8 mouse cellular contexts compared by ENCODE assay signal in genomic region chr12:84546028-84546427, GRCm38 (mm10). TPM values are rescaled to one million over a fixed set of nuclear protein-coding genes. Genes with fewer than 3 reads are reported as not detected.
A peak's percentile ranks its signal among the peaks of the same experiment; 100 is the strongest.
DNase-seq lines count a peak whose midpoint lies in the region; ATAC-seq and TF ChIP-seq lines count a peak whose summit lies in the region.

No protein-coding gene starts in this region.

- intact Hi-C loops in heart, postnatal 36 days (cut with DNase I), result loop anchor here (5.0 kb wide), 2 partner anchors 41 to 79 kb away; no protein-coding TSS in a partner anchor

- in situ Hi-C loops in ES-E14 (cut with MboI; ENCODE audit: low sequenced_read_pairs in 2 of 2, unreplicated experiment in 2 of 2), result no loop called here

- no peak overlapping the region for H3K9ac ChIP-seq in ES-E14 (ENCODE audit: insufficient read depth, low read depth, low read length, poor library complexity, severe bottlenecking)
- H3K9ac ChIP-seq in lung, postnatal 0 days (replicated peaks; ENCODE audit: low read depth), result no peak overlapping the region

- peaks cover 4 to 5% of the 10 kb centered on the region in 2 experiments; a peak in 2 of 4 replicates for H3K4me1 ChIP-seq in ES-E14 (ENCODE audit: control insufficient read depth in 2 of 2, insufficient read depth in 2 of 2, low read length in 2 of 2, poor library complexity in 1 of 2)
- no peaks in the 10 kb centered on the region for H3K4me1 ChIP-seq in lung, postnatal 0 days (ENCODE audit: insufficient read depth, low read depth, low read length)

- H3K9me3 ChIP-seq in ES-E14 (ENCODE audit: control insufficient read depth, insufficient read depth, low read depth, low read length), result no peaks in the 10 kb centered on the region
- H3K9me3 ChIP-seq in lung, postnatal 0 days (ENCODE audit: low read length), result no peaks in the 10 kb centered on the region

- TF ChIP-seq CTCF in lung, postnatal 0 days (IDR thresholded peaks at IDR 0.05), result peak; percentile 96

- H3K4me2 ChIP-seq in lung, postnatal 0 days (replicated peaks; ENCODE audit: low read depth, low read length), result no peak overlapping the region

- peak; percentile 86 for ATAC-seq in erythroid progenitor cell, adult 5-6 weeks (replicated peaks; ENCODE audit: low FRiP score, poor library complexity, severe bottlenecking)
- ATAC-seq in lung, postnatal 0 days, result peak; percentile 68

- TF ChIP-seq EP300 in lung, postnatal 0 days (IDR thresholded peaks at IDR 0.05), result no peak

- H3K27ac ChIP-seq in ES-E14 (ENCODE audit: insufficient read depth, low read depth, low read length, poor library complexity, severe bottlenecking), result no peak overlapping the region
- no peak overlapping the region for H3K27ac ChIP-seq in lung, postnatal 0 days (ENCODE audit: low read length)

- no peaks in the 10 kb centered on the region for H3K36me3 ChIP-seq in ES-E14 (ENCODE audit: control insufficient read depth, insufficient read depth, low read length, poor library complexity, severe bottlenecking)
- H3K36me3 ChIP-seq in lung, postnatal 0 days (ENCODE audit: insufficient read depth, low read length), result no peaks in the 10 kb centered on the region

- H3K27me3 ChIP-seq in lung, postnatal 0 days (replicated peaks; ENCODE audit: insufficient read depth, low read length), result no peaks in the 10 kb centered on the region

- H3K4me3 ChIP-seq in ES-E14 (ENCODE audit: insufficient read depth in 1 of 2, low read depth in 1 of 2, low read length in 2 of 2, poor library complexity in 1 of 2, severe bottlenecking in 1 of 2), result no peak overlapping the region
- no peak overlapping the region for H3K4me3 ChIP-seq in lung, postnatal 0 days (ENCODE audit: low read depth, low read length)

- DNase-seq in ES-E14 (ENCODE audit: low read depth, low spot score), result peak; percentile 75
- peak; percentile 51 for DNase-seq in c-Kit-negative CD71-positive TER-119-positive erythroid progenitor cells, embryonic 14.5 days (ENCODE audit: low read depth, low spot score)
- DNase-seq in heart, postnatal 36 days, result peak; percentile 57 to 69
- peak; percentile 35 to 79 for DNase-seq in kidney, postnatal 36 days
- peak; percentile 71 for DNase-seq in lung, postnatal 0 days (ENCODE audit: low spot score)
- DNase-seq in ovary, postnatal 10 days (ENCODE audit: low spot score), result peak; percentile 24
- peak; percentile 43 to 47 for DNase-seq in urinary bladder, postnatal 36 days (ENCODE audit: low spot score in 2 of 2)

- WGBS in lung, postnatal 0 days, result 3% methylated on average over 12 of the region's 12 CpGs

TF ChIP-seq in ES-E14, 5 proteins besides CTCF, POLR2A, EP300 and RAD21:
- no peak for TF ChIP-seq CHD2 (IDR thresholded peaks at IDR 0.05; ENCODE audit: low read depth, low read length)
- TF ChIP-seq ZC3H11A (IDR thresholded peaks at IDR 0.05; ENCODE audit: borderline replicate concordance, low read depth, low read length), result peak; percentile 2; the same call in 1 of the 2 replicates

RNA-seq across cellular contexts. Expression of gene Vsx2, which starts 23.5 kb away (rescaled TPM):
- 0.05 TPM in 1 of 2 replicates, not detected in the other for total RNA-seq in ES-E14 (2012; rRNA removed)
- not detected in 2 replicates for total RNA-seq in erythroid progenitor cell, adult 5-6 weeks (2015; ENCODE audit: low replicate concordance)
- not detected in 2 replicates for total RNA-seq in erythroid progenitor cell, adult 5-6 weeks (2017; ENCODE audit: low replicate concordance)
- total RNA-seq in heart, postnatal 36 days (2021), result not detected
- not detected in 2 replicates for polyA plus RNA-seq in lung, postnatal 0 days (2015; fragmentation: Nextera tagmentation; extraction: Ambion mirVana)

Comparison
In these comparisons a context has a peak if more than half of its experiments do, and no peak if none do; other contexts are left out.
1. DNase-seq: peak in every context shown above with its lines; median percentile 75 in ES-E14; 71 in lung, postnatal 0 days; 63 in heart, postnatal 36 days; 57 in kidney, postnatal 36 days; 51 in c-Kit-negative CD71-positive TER-119-positive erythroid progenitor cells, embryonic 14.5 days; 45 in urinary bladder, postnatal 36 days; 24 in ovary, postnatal 10 days.